Mouse (Mus musculus) embryonic facial prominence, embryonic 15.5 days (tissue): ENCODE results near the gene Uqcr10. TPM values are rescaled to one million over a fixed set of nuclear protein-coding genes. Genes with fewer than 3 reads are reported as not detected.

Experiments used
- ATAC-seq: fragments of 200-750 bp; cut with Nextera tagmentation; 2 replicates; pipeline ENCODE4 v1.8.0; 2017; ENCODE audit warnings: low read depth, moderate TSS enrichment; ENCODE audit not compliant: insufficient number of reproducible peaks, low FRiP score, low TSS enrichment
- H3K27ac ChIP-seq: fragments of 300-500 bp; sonication (generic); replicated peaks from 2 replicates; pipeline ENCODE4 v1.5.1; 2015; ENCODE audit warnings: mild to moderate bottlenecking, inconsistent platforms
- H3K27me3 ChIP-seq: fragments of 300-500 bp; sonication (generic); 2 replicates; pipeline ENCODE4 v1.6.1; 2015; ENCODE audit warnings: inconsistent platforms
- H3K36me3 ChIP-seq: fragments of 300-500 bp; sonication (generic); 2 replicates; pipeline ENCODE4 v1.6.1; 2015; ENCODE audit warnings: mild to moderate bottlenecking, inconsistent platforms
- H3K4me1 ChIP-seq: fragments of 300-500 bp; sonication (generic); 2 replicates; pipeline ENCODE4 v1.6.1; 2015; ENCODE audit warnings: inconsistent platforms
- H3K4me2 ChIP-seq: fragments of 300-500 bp; sonication (generic); replicated peaks from 2 replicates; pipeline ENCODE4 v1.6.1; 2015; ENCODE audit warnings: mild to moderate bottlenecking, inconsistent platforms
- H3K4me3 ChIP-seq: fragments of 300-500 bp; sonication (generic); replicated peaks from 2 replicates; pipeline ENCODE4 v1.5.1; 2015; ENCODE audit warnings: mild to moderate bottlenecking, inconsistent platforms
- H3K9ac ChIP-seq: fragments of 300-500 bp; sonication (generic); 2 replicates; pipeline ENCODE4 v1.6.1; 2015; ENCODE audit warnings: inconsistent platforms
- H3K9me3 ChIP-seq: fragments of 300-500 bp; sonication (generic); replicated peaks from 2 replicates; pipeline ENCODE4 v1.6.1; 2016; ENCODE audit warnings: inconsistent platforms
- WGBS: fragments of 180-500 bp; shearing (Covaris S2); methylation state at CpG from one replicate; pipeline ENCODE4 v1.1.7; 2015; 5-methylcytosine and 5-hydroxymethylcytosine counted together
- polyA plus RNA-seq: library from polyadenylated mRNA; unstranded; fragments of >200 nt; fragmentation: Nextera tagmentation; extraction: Ambion mirVana; gene quantifications from 2 replicates; pipeline ENCODE4 v1.2.1, GENCODE M21; 2015

Gene Uqcr10
- polyA plus RNA-seq, 1 experiment from 2014 or later: 735 TPM

DNA sequence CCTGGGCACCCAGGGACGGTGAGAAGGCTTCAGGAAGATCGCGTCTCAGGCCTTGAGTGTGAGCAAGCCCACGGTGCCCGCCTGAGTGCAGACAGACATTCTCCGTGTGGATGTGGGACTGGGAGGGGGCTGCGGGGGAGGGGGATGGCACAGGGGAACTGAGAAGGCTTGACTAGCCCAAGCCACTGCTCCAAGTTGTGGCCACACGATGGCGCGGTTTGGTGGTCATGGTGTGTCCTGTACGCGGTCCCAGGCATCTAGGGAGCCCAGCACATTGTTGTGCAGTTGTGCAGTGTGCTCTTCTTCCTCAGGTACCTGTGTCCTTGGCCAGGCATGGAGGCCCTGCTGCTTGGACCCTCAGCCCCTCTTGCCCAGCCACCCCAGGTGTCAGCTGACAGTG, 30.0 kb upstream of the Uqcr10 start:
- ATAC-seq: no peak
- Histone ChIP-seq H3K27ac (no peak overlapping the region), H3K4me1 (peaks cover 13% of the 10 kb centered on the region), H3K9me3 (no peaks in the 10 kb centered on the region), H3K9ac (no peak overlapping the region), H3K36me3 (peaks cover 7% of the 10 kb centered on the region; the same call in 1 of the 2 replicates), H3K27me3 (no peaks in the 10 kb centered on the region), H3K4me3 (no peak overlapping the region), H3K4me2 (no peak overlapping the region)
- 29% methylated on average over 12 of the region's 12 CpGs for WGBS

DNA sequence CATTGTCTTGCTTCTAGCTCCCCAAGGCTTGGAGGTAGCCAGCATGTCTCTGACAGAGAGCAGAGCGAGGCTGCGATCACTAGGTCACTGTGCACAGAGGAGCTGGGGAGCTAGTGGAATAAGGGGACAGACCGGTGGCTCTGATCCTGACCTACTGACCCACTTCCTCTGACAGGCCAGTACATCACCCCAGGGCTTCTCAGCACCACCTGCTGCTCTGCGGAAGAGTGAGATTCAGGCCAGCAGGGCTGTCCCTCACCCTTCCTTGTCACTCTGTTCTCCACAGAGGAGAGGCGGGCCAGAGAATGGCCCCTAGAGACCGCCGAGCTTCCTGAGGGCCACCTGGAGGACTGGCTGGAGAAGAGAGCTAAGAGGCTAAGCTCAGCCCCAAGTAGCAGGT, 27.6 kb upstream of the Uqcr10 start:
- WGBS: 62% methylated on average over 7 of the region's 7 CpGs
- no peak overlapping the region for H3K4me2 ChIP-seq
- no peaks in the 10 kb centered on the region for H3K9me3 ChIP-seq
- no peak for ATAC-seq
- no peaks in the 10 kb centered on the region for H3K27me3 ChIP-seq
- H3K9ac ChIP-seq: no peak overlapping the region
- no peak overlapping the region for H3K4me3 ChIP-seq
- H3K36me3 ChIP-seq: peaks cover 7% of the 10 kb centered on the region; the same call in 1 of the 2 replicates
- H3K4me1 ChIP-seq: peaks cover 13% of the 10 kb centered on the region
- no peak overlapping the region for H3K27ac ChIP-seq

DNA sequence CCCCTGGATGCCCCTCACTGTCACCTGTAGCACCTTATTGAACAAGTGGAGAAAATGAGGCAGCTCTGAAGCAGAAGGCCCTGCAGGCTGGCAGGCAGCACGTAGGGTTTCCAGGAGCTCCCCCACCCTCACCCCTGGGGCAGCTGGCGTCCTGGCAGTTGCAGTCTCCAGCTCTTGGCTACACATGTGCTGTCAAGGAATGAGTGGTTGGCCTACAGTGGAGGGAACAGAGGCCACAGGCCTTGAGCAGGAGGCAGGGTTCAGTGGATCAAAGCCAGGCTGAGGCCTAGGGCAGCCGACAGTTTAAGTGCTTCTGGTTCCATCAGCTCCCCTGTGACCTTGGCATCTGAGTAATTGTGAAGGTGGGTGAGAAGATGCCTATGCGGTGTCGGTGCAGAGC, 26.8 kb upstream of the Uqcr10 start:
- WGBS: 62% methylated on average over 5 of the region's 5 CpGs
- no peak for ATAC-seq
- H3K4me2 ChIP-seq: no peak overlapping the region

DNA sequence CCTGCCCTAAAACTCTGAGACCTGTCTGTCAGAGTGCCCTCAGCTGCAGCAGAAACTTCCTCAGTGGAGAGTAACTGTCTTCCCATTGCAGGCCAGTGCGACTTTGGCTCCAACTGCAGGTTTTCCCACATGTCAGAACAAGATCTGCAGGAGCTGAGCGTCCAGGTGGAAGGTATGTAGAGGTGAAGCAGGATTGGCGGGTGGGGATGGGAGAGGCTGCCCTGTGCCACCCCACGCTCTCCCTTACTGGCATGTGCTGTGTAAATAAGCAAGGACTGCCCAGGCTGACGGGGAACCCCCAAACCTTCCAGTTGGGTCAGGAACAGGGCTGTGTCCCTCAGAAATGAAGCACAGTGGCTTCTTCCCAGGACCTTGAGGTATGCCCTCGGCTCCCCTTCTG, 26.0 kb upstream of the Uqcr10 start:
- Histone ChIP-seq H3K27ac (no peak overlapping the region), H3K4me3 (no peak overlapping the region), H3K27me3 (no peaks in the 10 kb centered on the region), H3K4me1 (peaks cover 13% of the 10 kb centered on the region), H3K36me3 (peaks cover 19% of the 10 kb centered on the region), H3K4me2 (no peak overlapping the region), H3K9ac (no peak overlapping the region), H3K9me3 (no peaks in the 10 kb centered on the region)
- ATAC-seq: no peak
- WGBS: 53% methylated on average over 6 of the region's 6 CpGs

More for the DNA sequence above, 26.8 kb upstream of the Uqcr10 start:
- Histone ChIP-seq H3K27ac (no peak overlapping the region), H3K9ac (no peak overlapping the region), H3K4me1 (peaks cover 13% of the 10 kb centered on the region), H3K4me3 (no peak overlapping the region), H3K9me3 (no peaks in the 10 kb centered on the region), H3K27me3 (no peaks in the 10 kb centered on the region), H3K36me3 (peaks cover 14% of the 10 kb centered on the region)

DNA sequence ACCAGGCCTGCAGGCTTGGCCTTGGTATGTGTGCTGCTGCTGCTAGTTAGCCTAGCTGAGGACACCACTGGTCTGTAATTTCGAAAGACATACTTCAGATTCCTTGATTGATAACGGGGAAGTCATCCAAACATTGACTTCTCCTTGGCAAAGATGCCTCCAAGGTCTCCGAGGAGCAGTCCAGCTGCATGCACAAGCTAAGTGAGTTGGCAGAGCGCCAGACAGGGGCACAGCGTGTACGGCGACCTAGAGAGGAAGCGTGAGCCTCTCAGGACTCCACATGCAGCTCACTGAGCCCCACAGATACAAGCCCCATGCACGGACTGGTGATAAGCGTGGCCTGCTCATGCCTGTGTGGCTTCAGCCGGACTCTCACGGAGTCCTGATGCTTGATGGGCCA, 25.5 kb upstream of the Uqcr10 start:
- Histone ChIP-seq H3K27ac (no peak overlapping the region), H3K27me3 (no peaks in the 10 kb centered on the region), H3K9ac (no peak overlapping the region), H3K36me3 (peaks cover 19% of the 10 kb centered on the region), H3K4me3 (no peak overlapping the region), H3K4me2 (no peak overlapping the region), H3K4me1 (peaks cover 13% of the 10 kb centered on the region), H3K9me3 (no peaks in the 10 kb centered on the region)
- WGBS: 35% methylated on average over 12 of the region's 12 CpGs
- no peak for ATAC-seq

DNA sequence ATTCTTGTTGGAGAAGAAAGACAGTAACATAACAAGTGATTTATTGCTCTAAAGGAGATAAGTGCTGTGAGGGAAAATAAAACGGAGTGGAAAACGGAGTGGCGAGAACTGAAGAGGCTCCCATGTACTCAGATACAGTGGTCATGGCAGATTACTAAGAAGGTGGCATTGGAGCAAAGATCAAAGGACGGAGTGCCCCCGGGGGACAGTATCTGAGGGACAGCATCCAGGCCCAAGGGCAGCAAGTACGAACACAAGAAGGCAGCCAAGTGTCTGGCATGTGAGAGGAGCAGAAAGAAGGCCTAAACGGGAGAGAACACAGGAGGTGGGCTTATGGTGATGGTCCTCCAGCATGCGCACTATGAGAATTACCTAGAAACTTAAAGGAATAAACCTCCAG, 17.6 kb upstream of the Uqcr10 start:
- H3K4me3 ChIP-seq: no peak overlapping the region
- no peak for ATAC-seq
- 76% methylated on average over 8 of the region's 8 CpGs for WGBS

DNA sequence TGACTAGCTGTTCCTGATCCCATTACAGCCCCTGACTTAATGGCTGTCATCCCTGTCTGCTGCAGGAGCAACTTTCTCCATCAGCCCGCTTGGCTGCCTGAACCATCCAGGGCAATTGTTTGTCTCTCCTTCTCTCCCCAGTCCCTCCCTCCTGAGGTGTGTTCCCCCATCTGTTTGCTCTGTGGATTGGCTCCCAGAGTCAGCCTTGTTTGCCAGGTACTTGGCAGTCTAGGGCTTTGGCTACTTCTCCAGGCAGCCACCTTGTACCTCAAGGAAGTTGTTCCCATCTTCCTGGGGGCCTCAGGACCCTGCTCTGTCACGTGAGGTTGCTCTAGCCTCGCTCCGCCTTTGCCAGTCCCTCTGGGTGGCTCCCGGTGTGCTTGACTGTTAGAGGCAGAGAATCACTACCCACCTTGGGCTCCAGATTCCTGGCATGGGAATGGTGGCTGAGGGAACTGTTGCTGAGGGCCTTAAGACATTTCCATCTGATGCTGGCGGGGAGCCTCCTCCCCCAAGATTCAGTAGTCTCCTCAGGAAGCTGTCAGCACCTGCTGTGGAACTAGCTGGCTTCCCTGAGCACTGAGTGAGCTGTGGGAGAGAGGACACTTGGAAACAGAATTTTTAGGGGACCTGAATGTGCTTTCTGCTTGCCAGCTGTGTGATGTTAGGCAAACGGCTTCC, 16.9 kb upstream of the Uqcr10 start:
- Histone ChIP-seq H3K9me3 (no peaks in the 10 kb centered on the region), H3K36me3 (peaks cover 23% of the 10 kb centered on the region; the same call in 1 of the 2 replicates), H3K27me3 (no peaks in the 10 kb centered on the region), H3K9ac (no peak overlapping the region), H3K4me2 (no peak overlapping the region), H3K27ac (no peak overlapping the region), H3K4me1 (peaks cover 15% of the 10 kb centered on the region), H3K4me3 (no peak overlapping the region)
- no peak for ATAC-seq
- 48% methylated on average over 7 of the region's 7 CpGs for WGBS

More for the DNA sequence above, 17.6 kb upstream of the Uqcr10 start:
- H3K4me1 ChIP-seq: peaks cover 15% of the 10 kb centered on the region
- H3K4me2 ChIP-seq: no peak overlapping the region
- H3K9ac ChIP-seq: no peak overlapping the region
- no peaks in the 10 kb centered on the region for H3K9me3 ChIP-seq
- H3K27ac ChIP-seq: no peak overlapping the region
- peaks cover 28% of the 10 kb centered on the region for H3K36me3 ChIP-seq
- no peaks in the 10 kb centered on the region for H3K27me3 ChIP-seq

DNA sequence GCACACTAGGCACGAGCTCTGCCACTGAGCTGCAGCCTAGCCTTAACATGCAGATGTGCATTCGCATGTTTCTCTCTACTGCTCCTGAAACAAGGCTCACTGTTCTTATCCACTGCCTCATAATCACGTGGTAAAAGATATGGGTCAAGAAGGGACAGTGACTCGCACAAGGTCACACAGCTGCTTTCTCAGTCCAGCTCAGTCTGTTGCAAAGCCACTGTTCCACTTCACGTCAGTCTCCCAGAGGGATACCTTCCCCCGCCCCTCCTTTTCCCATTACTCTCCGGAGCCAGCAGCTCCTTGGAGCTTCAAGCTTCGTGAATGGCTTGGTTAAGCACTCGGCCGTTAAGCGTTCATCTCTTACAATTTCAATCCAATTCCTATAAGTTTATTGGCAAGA, 16.3 kb upstream of the Uqcr10 start:
- no peak overlapping the region for H3K4me3 ChIP-seq
- no peaks in the 10 kb centered on the region for H3K27me3 ChIP-seq
- ATAC-seq: no peak
- no peaks in the 10 kb centered on the region for H3K9me3 ChIP-seq
- H3K27ac ChIP-seq: no peak overlapping the region
- WGBS: 60% methylated on average over 11 of the region's 11 CpGs
- H3K9ac ChIP-seq: no peak overlapping the region
- peaks cover 16% of the 10 kb centered on the region; the same call in 1 of the 2 replicates for H3K36me3 ChIP-seq
- peaks cover 15% of the 10 kb centered on the region for H3K4me1 ChIP-seq
- H3K4me2 ChIP-seq: no peak overlapping the region

DNA sequence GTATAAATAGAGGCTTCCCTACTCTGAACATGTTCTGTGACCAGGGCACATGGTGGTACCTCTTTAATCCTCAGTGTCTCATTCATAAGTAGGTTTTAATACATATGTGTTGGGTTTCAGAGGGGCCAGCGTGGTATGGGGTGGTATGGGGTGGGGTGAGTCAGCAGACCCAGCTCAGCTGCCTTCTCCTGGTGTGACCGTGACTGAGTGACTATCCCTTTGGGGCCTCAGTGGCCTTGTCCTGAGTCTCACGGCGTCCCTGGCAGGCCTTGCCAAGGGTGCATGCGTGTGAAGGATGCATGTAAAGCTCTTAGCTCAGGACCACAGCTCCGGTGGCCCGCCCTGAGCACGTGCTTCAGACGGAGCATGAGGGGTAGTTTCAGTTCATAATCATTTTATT, 15.8 kb upstream of the Uqcr10 start:
- Histone ChIP-seq H3K9ac (no peak overlapping the region), H3K27ac (no peak overlapping the region), H3K4me3 (no peak overlapping the region), H3K36me3 (peaks cover 16% of the 10 kb centered on the region; the same call in 1 of the 2 replicates), H3K9me3 (no peaks in the 10 kb centered on the region), H3K27me3 (no peaks in the 10 kb centered on the region), H3K4me2 (no peak overlapping the region), H3K4me1 (peaks cover 15% of the 10 kb centered on the region)
- WGBS: 83% methylated on average over 9 of the region's 9 CpGs
- no peak for ATAC-seq

DNA sequence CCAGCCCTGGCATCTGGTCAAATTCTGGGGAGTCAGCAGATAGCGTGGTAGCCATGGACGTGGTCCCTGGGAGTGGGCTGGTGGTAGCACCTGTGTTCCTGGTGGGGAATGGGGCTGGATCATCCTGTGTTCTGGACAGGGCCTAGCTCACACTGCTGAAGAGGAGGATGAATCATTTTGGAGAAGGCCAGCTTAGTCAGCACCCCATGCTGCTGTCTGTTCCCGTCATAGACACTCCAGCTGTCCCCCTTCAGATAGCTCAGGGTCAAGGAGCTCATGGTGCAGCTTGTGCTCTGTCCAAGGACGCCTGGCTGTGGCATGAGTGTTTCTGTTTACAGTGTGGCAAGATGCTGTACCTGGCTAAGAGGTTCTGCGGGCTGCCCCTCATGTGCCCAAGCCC, 14.4 kb upstream of the Uqcr10 start:
- H3K4me3 ChIP-seq: no peak overlapping the region
- H3K27me3 ChIP-seq: no peaks in the 10 kb centered on the region
- no peaks in the 10 kb centered on the region for H3K9me3 ChIP-seq
- no peak overlapping the region for H3K4me2 ChIP-seq
- no peak overlapping the region for H3K27ac ChIP-seq
- no peak for ATAC-seq
- H3K4me1 ChIP-seq: peaks cover 15% of the 10 kb centered on the region
- 85% methylated on average over 5 of the region's 5 CpGs for WGBS
- H3K9ac ChIP-seq: no peak overlapping the region
- peaks cover 10% of the 10 kb centered on the region; the same call in 1 of the 2 replicates for H3K36me3 ChIP-seq

DNA sequence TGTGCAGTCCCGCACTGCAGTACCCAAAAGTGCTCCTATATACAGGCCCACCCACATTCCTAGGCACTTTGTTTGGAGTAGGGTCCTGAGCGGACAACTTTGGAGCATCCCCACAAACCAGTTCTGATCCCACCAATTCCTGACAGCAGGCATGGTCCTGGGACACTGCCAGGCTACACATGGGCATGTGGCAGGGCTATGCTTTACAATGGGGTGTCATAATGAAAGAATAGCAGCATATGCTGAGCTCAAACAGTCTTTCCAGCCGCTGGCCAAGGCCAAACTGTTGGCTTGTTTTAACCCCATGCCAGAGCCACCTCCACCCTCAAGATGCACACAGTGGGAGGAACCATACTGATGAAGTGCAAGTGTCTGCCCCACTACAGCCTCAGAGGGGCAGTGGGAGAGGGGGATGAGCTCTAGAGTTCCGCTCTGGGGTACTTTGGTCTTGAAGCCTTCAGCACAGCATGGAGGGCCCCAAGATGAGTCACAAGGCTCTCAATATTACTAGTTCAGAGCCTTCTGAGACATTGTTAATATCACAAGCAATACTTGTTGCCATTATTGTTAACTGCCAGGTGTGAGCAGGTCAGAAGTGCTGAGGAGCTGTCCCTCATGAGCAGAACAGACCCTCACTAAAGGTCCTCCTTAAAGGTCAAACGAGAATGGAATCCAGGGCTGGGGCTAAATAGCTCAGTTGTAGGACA, 12.5 kb upstream of the Uqcr10 start:
- ATAC-seq: no peak
- H3K27me3 ChIP-seq: no peaks in the 10 kb centered on the region
- WGBS: 85% methylated on average over 5 of the region's 5 CpGs
- no peaks in the 10 kb centered on the region for H3K36me3 ChIP-seq
- no peak overlapping the region for H3K9ac ChIP-seq
- H3K27ac ChIP-seq: no peak overlapping the region
- no peak overlapping the region for H3K4me3 ChIP-seq
- H3K4me2 ChIP-seq: no peak overlapping the region
- no peaks in the 10 kb centered on the region for H3K9me3 ChIP-seq
- peaks cover 15% of the 10 kb centered on the region for H3K4me1 ChIP-seq
